Mouse (Mus musculus) forebrain, embryonic 11.5 days (tissue): ENCODE results near the gene Mettl26. TPM values are rescaled to one million over a fixed set of nuclear protein-coding genes. Genes with fewer than 3 reads are reported as not detected.
A peak's percentile ranks its signal among the peaks of the same experiment; 100 is the strongest.

Source experiments
- ATAC-seq: fragments of 200-750 bp; cut with Nextera tagmentation; replicated peaks from 2 replicates; pipeline ENCODE4 v1.8.0; 2017; ENCODE audit warnings: moderate TSS enrichment; ENCODE audit not compliant: low FRiP score
- DNase-seq: peaks from one replicate; pipeline ENCODE4 v3.0.0-alpha.2; 2017; ENCODE audit warnings: low spot score
- H3K27ac ChIP-seq: fragments of 300-500 bp; sonication (generic); 2 replicates; pipeline ENCODE4 v1.5.1; 2014; ENCODE audit warnings: low read depth, low read length
- H3K27me3 ChIP-seq: fragments of 300-500 bp; sonication (generic); 2 replicates; pipeline ENCODE4 v1.6.1; 2014; ENCODE audit warnings: mild to moderate bottlenecking, low read length, mixed read lengths; ENCODE audit not compliant: control insufficient read depth, insufficient read depth
- H3K36me3 ChIP-seq: fragments of 300-500 bp; sonication (generic); 2 replicates; pipeline ENCODE4 v1.6.1; 2014; ENCODE audit warnings: mild to moderate bottlenecking, low read length, moderate library complexity, mixed read lengths; ENCODE audit not compliant: control insufficient read depth, insufficient read depth
- H3K4me1 ChIP-seq: fragments of 300-500 bp; sonication (generic); replicated peaks from 2 replicates; pipeline ENCODE4 v1.6.1; 2014; ENCODE audit warnings: low read length, mixed read lengths; ENCODE audit not compliant: control insufficient read depth, insufficient read depth
- H3K4me2 ChIP-seq: fragments of 300-500 bp; sonication (generic); 2 replicates; pipeline ENCODE4 v1.6.1; 2014; ENCODE audit warnings: low read depth, mild to moderate bottlenecking, low read length, moderate library complexity, mixed read lengths; ENCODE audit not compliant: severe bottlenecking
- H3K4me3 ChIP-seq: fragments of 300-500 bp; sonication (generic); 2 replicates; pipeline ENCODE4 v1.5.1; 2014; ENCODE audit warnings: low read depth, low read length
- H3K9ac ChIP-seq: fragments of 300-500 bp; sonication (generic); 2 replicates; pipeline ENCODE4 v1.6.1; 2014; ENCODE audit warnings: low read length
- H3K9me3 ChIP-seq: fragments of 300-500 bp; sonication (generic); 2 replicates; pipeline ENCODE4 v1.6.1; 2016; ENCODE audit warnings: low read length, mixed read lengths; ENCODE audit not compliant: control insufficient read depth
- WGBS: fragments of 180-500 bp; shearing (Covaris S2); extraction: QIAGEN DNeasy Blood & Tissue Kit; methylation state at CpG from one replicate; pipeline ENCODE4 v1.1.7; 2014; 5-methylcytosine and 5-hydroxymethylcytosine counted together
- polyA plus RNA-seq: library from polyadenylated mRNA; unstranded; fragments of >200 nt; fragmentation: Nextera tagmentation; extraction: Ambion mirVana; gene quantifications from 2 replicates; pipeline ENCODE4 v1.2.1, GENCODE M21; 2014

Mettl26 gene
- polyA plus RNA-seq, 1 experiment from 2014 or later, result 65.2 TPM

GRCm38 (mm10) chr17:25835301-25835700 lies 39.6 kb upstream of the Mettl26 start:
- no peak for ATAC-seq
- Histone ChIP-seq H3K4me1 (peaks cover 36% of the 10 kb centered on the region), H3K4me3 (no peak overlapping the region), H3K36me3 (peaks cover 13% of the 10 kb centered on the region; the same call in 1 of the 2 replicates), H3K27me3 (no peaks in the 10 kb centered on the region), H3K27ac (no peak overlapping the region), H3K9me3 (no peaks in the 10 kb centered on the region), H3K9ac (no peak overlapping the region), H3K4me2 (no peak overlapping the region)
- DNase-seq, result no peak
- WGBS, result 96% methylated on average over 7 of the region's 7 CpGs

- H3K9ac ChIP-seq, result no peak overlapping the region
Observed at GRCm38 (mm10) chr17:25835816-25836215, 39.1 kb upstream of the Mettl26 start.

GRCm38 (mm10) chr17:25836397-25837075 lies 38.3 kb upstream of the Mettl26 start:
- peak; percentile 63 for DNase-seq
- H3K9ac ChIP-seq, result peak overlapping the region; percentile 58
- ATAC-seq, result no peak
- H3K27ac ChIP-seq, result peak overlapping the region; percentile 50
- no peaks in the 10 kb centered on the region for H3K27me3 ChIP-seq
- peaks cover 11% of the 10 kb centered on the region for H3K36me3 ChIP-seq
- H3K4me3 ChIP-seq, result peak overlapping the region; percentile 30
- 23% methylated on average over 23 of the region's 23 CpGs for WGBS
- H3K4me1 ChIP-seq, result peaks cover 33% of the 10 kb centered on the region
- no peaks in the 10 kb centered on the region for H3K9me3 ChIP-seq
- peak overlapping the region; percentile 79 for H3K4me2 ChIP-seq

More at GRCm38 (mm10) chr17:25835816-25836215, 39.1 kb upstream of the Mettl26 start:
- no peak overlapping the region for H3K4me3 ChIP-seq
- WGBS, result 92% methylated on average over 16 of the region's 16 CpGs
- no peak overlapping the region for H3K4me2 ChIP-seq
- ATAC-seq (no peak), DNase-seq (peak; percentile 59)
- H3K4me1 ChIP-seq, result peaks cover 36% of the 10 kb centered on the region
- H3K27ac ChIP-seq, result no peak overlapping the region
- no peaks in the 10 kb centered on the region for H3K9me3 ChIP-seq
- no peaks in the 10 kb centered on the region for H3K27me3 ChIP-seq
- peaks cover 9% of the 10 kb centered on the region; the same call in 1 of the 2 replicates for H3K36me3 ChIP-seq

GRCm38 (mm10) chr17:25837076-25837410 lies 37.8 kb upstream of the Mettl26 start, which contains the start of gene Rhbdl1:
Gene Rhbdl1 (minus strand): TSS chr17:25837295.
- peak; percentile 16; the same call in 1 of the 2 replicates for ATAC-seq

GRCm38 (mm10) chr17:25837533-25837932 lies 37.3 kb upstream of the Mettl26 start:
- no peaks in the 10 kb centered on the region for H3K27me3 ChIP-seq
- H3K27ac ChIP-seq, result peak overlapping the region; percentile 50; the same call in 1 of the 2 replicates
- no peak overlapping the region for H3K4me3 ChIP-seq
- peaks cover 28% of the 10 kb centered on the region for H3K4me1 ChIP-seq
- peaks cover 19% of the 10 kb centered on the region for H3K36me3 ChIP-seq
- DNase-seq (no peak), ATAC-seq (no peak)
- WGBS, result 57% methylated on average over 3 of the region's 3 CpGs
- H3K9me3 ChIP-seq, result no peaks in the 10 kb centered on the region
- H3K9ac ChIP-seq, result peak overlapping the region; percentile 58
- H3K4me2 ChIP-seq, result peak overlapping the region; percentile 79; the same call in 1 of the 2 replicates

More at GRCm38 (mm10) chr17:25837076-25837410, 37.8 kb upstream of the Mettl26 start, which contains the start of gene Rhbdl1:
- Histone ChIP-seq H3K4me1 (peaks cover 28% of the 10 kb centered on the region), H3K36me3 (peaks cover 15% of the 10 kb centered on the region), H3K4me3 (peak within 1 kb of the TSS; percentile 30), H3K9ac (peak within 1 kb of the TSS; percentile 58), H3K4me2 (peak within 1 kb of the TSS; percentile 79), H3K27ac (peak within 1 kb of the TSS; percentile 50), H3K27me3 (no peaks in the 10 kb centered on the region), H3K9me3 (no peaks in the 10 kb centered on the region)
- DNase-seq, result peak; percentile 81
- WGBS, result 2% methylated on average over 29 of the region's 29 CpGs

GRCm38 (mm10) chr17:25838904-25839303 lies 36.0 kb upstream of the Mettl26 start:
- H3K36me3 ChIP-seq, result peaks cover 19% of the 10 kb centered on the region

GRCm38 (mm10) chr17:25839455-25840235 lies 35.2 kb upstream of the Mettl26 start:
- no peaks in the 10 kb centered on the region for H3K9me3 ChIP-seq
- H3K4me3 ChIP-seq, result no peak overlapping the region
- peaks cover 23% of the 10 kb centered on the region for H3K4me1 ChIP-seq
- peaks cover 19% of the 10 kb centered on the region for H3K36me3 ChIP-seq
- no peak overlapping the region for H3K4me2 ChIP-seq
- H3K27ac ChIP-seq, result no peak overlapping the region
- ATAC-seq, result no peak
- no peaks in the 10 kb centered on the region for H3K27me3 ChIP-seq
- no peak for DNase-seq
- no peak overlapping the region for H3K9ac ChIP-seq
- 88% methylated on average over 14 of the region's 14 CpGs for WGBS

More at GRCm38 (mm10) chr17:25838904-25839303, 36.0 kb upstream of the Mettl26 start:
- WGBS, result 95% methylated on average over 4 of the region's 4 CpGs
- Histone ChIP-seq H3K27me3 (no peaks in the 10 kb centered on the region), H3K9me3 (no peaks in the 10 kb centered on the region), H3K9ac (no peak overlapping the region), H3K4me3 (no peak overlapping the region), H3K4me2 (no peak overlapping the region), H3K27ac (no peak overlapping the region), H3K4me1 (peaks cover 31% of the 10 kb centered on the region)
- ATAC-seq (no peak), DNase-seq (no peak)

- ATAC-seq, result no peak
- peaks cover 18% of the 10 kb centered on the region for H3K4me1 ChIP-seq
- H3K4me2 ChIP-seq, result no peak overlapping the region
- H3K27me3 ChIP-seq, result no peaks in the 10 kb centered on the region
- no peak overlapping the region for H3K4me3 ChIP-seq
- H3K27ac ChIP-seq, result no peak overlapping the region
- no peaks in the 10 kb centered on the region for H3K9me3 ChIP-seq
- no peak overlapping the region for H3K9ac ChIP-seq
- H3K36me3 ChIP-seq, result peaks cover 19% of the 10 kb centered on the region
- WGBS, result 92% methylated on average over 6 of the region's 6 CpGs
- DNase-seq, result no peak
Observed at GRCm38 (mm10) chr17:25840519-25840918, 34.4 kb upstream of the Mettl26 start.
